Mouse (Mus musculus) cerebellum, adult 2 months (tissue): ENCODE results near the gene Arid5b. TPM values are rescaled to one million over a fixed set of nuclear protein-coding genes. Genes with fewer than 3 reads are reported as not detected.
"Not testable (repeated sequence)": the region's sequence is repeated elsewhere in the genome, so short reads cannot be mapped to it uniquely, and the experiment has no call there.

Experiments used
- DNase-seq, 2 experiments: peaks; one replicate each; pipeline ENCODE4 v3.0.0; 2021
- H3K27ac ChIP-seq: fragments of 200-500 bp; 2 replicates; pipeline ENCODE4 v1.5.1; 2012; ENCODE audit warnings: low read length, control low read depth, inconsistent platforms; ENCODE audit not compliant: insufficient read depth
- H3K27me3 ChIP-seq: fragments of 200-500 bp; 2 replicates; pipeline ENCODE4 v1.6.1; 2012; ENCODE audit warnings: inconsistent platforms, mild to moderate bottlenecking, low read length, moderate library complexity; ENCODE audit not compliant: control insufficient read depth, insufficient read depth
- H3K4me1 ChIP-seq: fragments of 200-500 bp; 2 replicates; pipeline ENCODE4 v1.6.1; 2011; ENCODE audit warnings: low read length; ENCODE audit not compliant: control insufficient read depth, insufficient read depth
- H3K4me3 ChIP-seq: fragments of 200-500 bp; replicated peaks from 2 replicates; pipeline ENCODE3; 2011; ENCODE audit warnings: mild to moderate bottlenecking, low read depth, low read length, control low read depth; ENCODE audit not compliant: insufficient read depth
- CTCF ChIP-seq: fragments of 200-500 bp; IDR thresholded peaks from 2 replicates; pipeline ENCODE4 v1.5.1; 2011; ENCODE audit warnings: low read depth, mild to moderate bottlenecking, control low read depth, low read length, moderate library complexity, borderline replicate concordance; ENCODE audit not compliant: insufficient read depth
- POLR2A ChIP-seq: fragments of 200-500 bp; IDR thresholded peaks from 2 replicates; pipeline ENCODE4 v1.6.1; 2011; ENCODE audit warnings: low read length, control low read depth, borderline replicate concordance; ENCODE audit not compliant: insufficient read depth
- WGBS: fragments of 180-500 bp; shearing (Covaris S2); methylation state at CpG from one replicate; pipeline ENCODE4 v1.1.7; 2018; 5-methylcytosine and 5-hydroxymethylcytosine counted together
- polyA plus RNA-seq: library from polyadenylated mRNA; depleted of rRNA; stranded (reverse); fragments of >200 nt; gene quantifications from 2 replicates; pipeline ENCODE4 v1.2.3, GENCODE M21; 2012

Gene Arid5b
- polyA plus RNA-seq, 1 experiment = 10.9 TPM

DNA sequence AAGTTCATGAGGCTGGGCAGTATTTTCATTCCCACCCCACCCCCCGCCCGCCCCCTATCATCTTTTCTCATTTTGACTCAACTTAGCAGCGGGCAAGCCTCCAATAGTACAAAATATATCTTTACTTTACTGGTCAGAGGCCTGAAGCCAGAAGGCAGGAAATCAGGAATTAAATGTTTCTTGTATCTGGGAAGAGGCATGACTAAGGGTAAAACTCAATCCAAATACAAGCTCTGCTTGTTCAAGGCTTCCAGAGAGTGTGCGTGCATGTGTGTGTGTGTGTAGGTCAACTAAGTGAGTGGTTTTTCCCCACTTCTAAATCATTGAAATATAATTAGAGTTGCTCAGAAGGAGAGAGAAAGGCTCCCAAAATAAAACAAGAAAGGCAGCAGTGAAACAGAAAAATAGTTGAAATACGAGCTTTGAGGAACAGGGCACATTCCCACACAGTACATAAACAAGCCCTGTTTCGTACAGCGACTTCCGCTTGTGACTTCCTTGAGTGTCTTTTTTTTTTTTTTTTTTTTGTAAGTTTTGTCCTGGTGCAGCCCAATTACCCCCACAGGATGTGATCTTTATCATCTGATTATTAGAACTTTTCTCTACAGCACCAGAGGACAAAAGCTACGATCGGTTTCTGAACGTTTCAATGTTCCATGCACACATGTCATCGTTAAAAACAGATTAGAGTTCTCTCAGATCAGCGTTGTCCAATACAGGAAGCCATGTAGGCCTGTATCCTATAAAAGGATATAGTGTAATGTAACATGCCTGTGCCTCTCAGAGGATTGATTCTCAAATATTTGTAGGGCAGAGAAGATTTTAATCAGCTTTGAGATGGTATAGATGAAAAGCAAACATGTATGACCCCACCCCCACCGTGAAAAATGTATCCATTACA lies 173.4 kb downstream of the Arid5b start:
- H3K27ac ChIP-seq = no peak overlapping the region; the same call in 1 of the 2 replicates
- TF ChIP-seq CTCF (no peak), POLR2A (no peak)
- WGBS = 80% methylated on average over 14 of the region's 14 CpGs
- no peaks in the 10 kb centered on the region for H3K27me3 ChIP-seq
- no peak for DNase-seq
- no peak overlapping the region for H3K4me3 ChIP-seq
- 0 out of 2 replicates have a peak, but pooled peaks cover 2% of the 10 kb centered on the region for H3K4me1 ChIP-seq

DNA sequence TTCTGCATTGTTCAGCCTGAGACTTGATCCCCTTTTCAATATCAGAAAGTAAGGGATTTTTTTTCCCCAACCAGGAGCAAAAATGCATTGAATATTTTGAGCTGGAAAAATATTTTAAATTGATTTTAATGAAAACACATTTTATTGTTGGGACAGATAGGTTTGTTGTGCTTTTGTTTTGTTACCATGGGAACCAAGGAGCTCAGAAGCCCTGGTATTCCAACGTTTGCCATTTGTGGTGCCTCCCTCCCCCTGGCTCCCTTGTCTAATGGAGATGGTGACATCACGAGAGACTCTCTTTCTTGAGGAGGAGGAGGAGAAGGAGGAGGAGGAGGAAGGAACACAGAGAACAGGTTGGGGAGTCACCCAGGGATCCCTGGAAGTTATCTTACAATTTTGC lies 174.1 kb downstream of the Arid5b start:
- TF ChIP-seq CTCF (no peak), POLR2A (no peak)
- whole genome bisulfite sequencing = 51% methylated on average over 2 of the region's 2 CpGs

GRCm38 (mm10) chr10:68103988-68104387 lies 174.6 kb downstream of the Arid5b start:
- TF ChIP-seq POLR2A (no peak), CTCF (no peak)
- H3K4me3 ChIP-seq = no peak overlapping the region
- no peak overlapping the region for H3K27ac ChIP-seq
- H3K4me1 ChIP-seq = 0 out of 2 replicates have a peak, but pooled peaks cover 2% of the 10 kb centered on the region
- WGBS = 50% methylated on average over 5 of the region's 5 CpGs
- DNase-seq = no peak
- no peaks in the 10 kb centered on the region for H3K27me3 ChIP-seq

More for the DNA sequence above, 174.1 kb downstream of the Arid5b start:
- Histone ChIP-seq H3K27me3 (no peaks in the 10 kb centered on the region), H3K4me1 (0 out of 2 replicates have a peak, but pooled peaks cover 2% of the 10 kb centered on the region), H3K27ac (no peak overlapping the region), H3K4me3 (no peak overlapping the region)
- DNase-seq = no peak

- DNase-seq = no peak
- no peak overlapping the region for H3K27ac ChIP-seq
- no peaks in the 10 kb centered on the region for H3K27me3 ChIP-seq
- no peak for TF ChIP-seq CTCF
- TF ChIP-seq POLR2A = no peak
- H3K4me3 ChIP-seq = no peak overlapping the region
- 87% methylated on average over 6 of the region's 6 CpGs for WGBS
- 0 out of 2 replicates have a peak, but pooled peaks cover 2% of the 10 kb centered on the region for H3K4me1 ChIP-seq
These were observed 175.3 kb downstream of the Arid5b start for GRCm38 (mm10) chr10:68103078-68103855.

GRCm38 (mm10) chr10:68102566-68102965 lies 176.0 kb downstream of the Arid5b start:
- whole genome bisulfite sequencing = 70% methylated on average over 6 of the region's 6 CpGs
- TF ChIP-seq CTCF (no peak), POLR2A (no peak)

DNA sequence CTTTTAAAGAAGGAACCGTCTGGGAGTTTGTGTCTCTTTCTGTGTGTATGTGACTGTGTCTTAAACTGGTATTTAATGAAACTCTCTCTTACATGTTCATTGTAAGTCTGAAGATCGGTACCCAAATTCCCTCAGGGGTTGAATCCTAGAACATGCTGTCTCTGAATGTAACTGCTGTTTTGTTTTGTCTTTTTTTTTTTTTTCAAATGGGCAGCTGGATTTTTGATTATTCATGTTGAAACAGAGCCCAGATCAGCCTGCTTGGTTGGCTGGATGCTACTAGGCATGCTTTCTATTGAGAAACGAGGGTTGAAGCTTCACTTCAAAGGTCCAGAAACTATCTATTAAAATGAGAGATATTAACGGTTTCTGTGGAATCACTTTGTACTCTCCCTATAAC lies 177.3 kb downstream of the Arid5b start:
- H3K27me3 ChIP-seq = no peaks in the 10 kb centered on the region
- H3K27ac ChIP-seq = no peak overlapping the region
- 0 out of 2 replicates have a peak, but pooled peaks cover 2% of the 10 kb centered on the region for H3K4me1 ChIP-seq
- WGBS = 49% methylated on average over 4 of the region's 4 CpGs
- no peak for TF ChIP-seq POLR2A
- TF ChIP-seq CTCF = no peak
- no peak overlapping the region for H3K4me3 ChIP-seq
- no peak for DNase-seq

More at GRCm38 (mm10) chr10:68102566-68102965, 176.0 kb downstream of the Arid5b start:
- Histone ChIP-seq H3K4me1 (0 out of 2 replicates have a peak, but pooled peaks cover 2% of the 10 kb centered on the region), H3K27ac (no peak overlapping the region), H3K4me3 (no peak overlapping the region), H3K27me3 (no peaks in the 10 kb centered on the region)
- no peak for DNase-seq

GRCm38 (mm10) chr10:68100506-68100905 lies 178.0 kb downstream of the Arid5b start:
- no peak for DNase-seq
- TF ChIP-seq POLR2A = no peak
- TF ChIP-seq CTCF = no peak
- 0 out of 2 replicates have a peak, but pooled peaks cover 2% of the 10 kb centered on the region for H3K4me1 ChIP-seq
- no peak overlapping the region for H3K4me3 ChIP-seq
- H3K27ac ChIP-seq = no peak overlapping the region
- no peaks in the 10 kb centered on the region for H3K27me3 ChIP-seq
- 75% methylated on average over 8 of the region's 8 CpGs for WGBS

DNA sequence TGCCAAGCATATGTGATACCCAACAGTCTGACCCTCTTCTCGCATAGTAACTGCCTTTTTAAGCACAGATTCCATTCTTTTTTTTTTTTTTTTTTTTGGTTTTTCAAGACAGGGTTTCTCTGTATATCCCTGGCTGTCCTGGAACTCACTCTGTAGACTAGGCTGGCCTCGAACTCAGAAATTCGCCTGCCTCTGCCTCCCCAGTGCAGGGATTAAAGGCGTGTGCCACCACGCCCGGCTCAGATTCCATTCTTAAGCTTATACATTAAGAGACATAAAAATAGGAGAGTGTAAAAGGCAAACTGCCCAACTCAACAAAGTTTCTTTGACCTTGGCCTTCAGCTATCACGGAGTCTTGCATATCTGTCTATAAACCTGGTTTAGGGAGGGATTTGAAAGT lies 178.7 kb downstream of the Arid5b start:
- H3K4me3 ChIP-seq, DNase-seq, H3K4me1 ChIP-seq, H3K27ac ChIP-seq, H3K27me3 ChIP-seq: not testable (repeated sequence)
- WGBS = 94% methylated on average over 7 of the region's 7 CpGs
